Mouse (Mus musculus) layer of hippocampus, adult 2 months (tissue): Measurements from ENCODE around the gene Rab35. TPM values are rescaled to one million over a fixed set of nuclear protein-coding genes. Genes with fewer than 3 reads are reported as not detected.

ENCODE experiments used
- DNase-seq, 2 experiments: peaks; one replicate each; pipeline ENCODE4 v3.0.0; 2022; ENCODE audit warnings: low spot score in 2 of 2
- H3K27ac ChIP-seq: fragments of 200-600 bp; 2 replicates; pipeline ENCODE4 v1.8.1; 2022
- H3K4me3 ChIP-seq: fragments of 200-600 bp; 2 replicates; pipeline ENCODE4 v1.8.1; 2022; ENCODE audit warnings: mild to moderate bottlenecking
- CTCF ChIP-seq: fragments of 200-600 bp; conservative IDR thresholded peaks from 2 replicates; pipeline ENCODE4 v1.8.1; 2022; ENCODE audit warnings: antibody characterized with exemption, mild to moderate bottlenecking, moderate library complexity
- total RNA-seq, 2 experiments: library from RNA; stranded (reverse); gene quantifications; 2 replicates each; pipeline ENCODE4 v1.2.3; 2021

Rab35 gene
- total RNA-seq, 2 experiments from 2014 or later: 85.6 to 98.6 TPM

GRCm38 (mm10) chr5:115652681-115653575 lies 21.2 kb downstream of the Rab35 start:
- peak; percentile 99 for TF ChIP-seq CTCF
- DNase-seq: peak; percentile 100
- Histone ChIP-seq H3K27ac (peak overlapping the region; percentile 89), H3K4me3 (peak overlapping the region; percentile 59)

- Histone ChIP-seq H3K27ac (peak overlapping the region; percentile 88), H3K4me3 (no peak overlapping the region)
- TF ChIP-seq CTCF: no peak
- no peak for DNase-seq
Observed at GRCm38 (mm10) chr5:115653776-115654175, 22.1 kb downstream of the Rab35 start.

- no peak for TF ChIP-seq CTCF
- H3K27ac ChIP-seq: no peak overlapping the region
- H3K4me3 ChIP-seq: no peak overlapping the region
- DNase-seq: no peak
Observed at GRCm38 (mm10) chr5:115656677-115657076, 25.0 kb downstream of the Rab35 start.

- Histone ChIP-seq H3K27ac (no peak overlapping the region), H3K4me3 (no peak overlapping the region)
- no peak for DNase-seq
- TF ChIP-seq CTCF: no peak
Observed at GRCm38 (mm10) chr5:115657234-115657633, 25.5 kb downstream of the Rab35 start.

DNA sequence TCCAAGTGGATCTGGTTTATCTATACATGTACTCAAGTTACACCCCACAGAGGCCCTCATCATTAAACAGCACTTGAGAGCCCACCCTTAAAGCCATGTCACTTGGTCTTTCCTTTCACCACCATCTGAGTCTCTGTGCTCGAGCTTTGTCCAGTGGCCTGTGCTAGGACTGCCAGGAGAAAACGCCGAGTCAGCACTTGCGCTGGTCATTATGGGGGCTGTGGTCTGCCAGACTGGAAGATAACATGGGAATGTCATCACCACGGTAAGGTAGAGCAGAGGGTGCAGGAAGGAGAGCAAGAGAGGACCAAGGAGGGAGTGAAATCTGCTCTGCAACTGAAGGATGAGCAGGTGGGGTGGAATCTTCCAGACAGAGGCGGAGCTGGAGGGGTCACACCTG lies 26.6 kb downstream of the Rab35 start:
- Histone ChIP-seq H3K4me3 (no peak overlapping the region), H3K27ac (no peak overlapping the region)
- no peak for TF ChIP-seq CTCF
- no peak for DNase-seq

GRCm38 (mm10) chr5:115662658-115663057 lies 30.9 kb downstream of the Rab35 start:
- Histone ChIP-seq H3K27ac (no peak overlapping the region), H3K4me3 (no peak overlapping the region)
- no peak for TF ChIP-seq CTCF
- DNase-seq: no peak

GRCm38 (mm10) chr5:115666366-115667065 lies 34.8 kb downstream of the Rab35 start:
- no peak overlapping the region for H3K27ac ChIP-seq
- no peak for DNase-seq
- H3K4me3 ChIP-seq: no peak overlapping the region
- TF ChIP-seq CTCF: no peak

DNA sequence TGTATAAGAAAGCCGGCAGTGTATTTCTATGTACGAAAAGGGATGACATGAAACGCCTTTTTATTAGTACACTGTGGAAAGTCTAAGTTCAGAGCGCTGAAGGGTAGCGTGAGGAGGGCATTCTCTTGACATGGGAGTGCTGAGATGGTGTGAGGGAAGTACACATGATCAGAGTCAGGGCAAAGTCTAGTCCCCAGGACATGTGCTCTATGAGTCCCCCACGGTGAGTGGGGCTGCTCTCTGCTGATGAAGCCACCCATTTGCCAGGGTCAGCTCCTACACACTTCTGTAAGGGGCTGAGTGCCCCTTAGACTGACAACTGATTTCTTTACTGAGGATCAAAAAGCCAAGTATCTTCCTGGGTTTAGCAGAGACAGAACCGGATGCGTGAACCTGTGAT lies 35.5 kb downstream of the Rab35 start:
- no peak overlapping the region for H3K4me3 ChIP-seq
- no peak for TF ChIP-seq CTCF
- H3K27ac ChIP-seq: no peak overlapping the region
- no peak for DNase-seq

- DNase-seq: no peak
- Histone ChIP-seq H3K4me3 (no peak overlapping the region), H3K27ac (no peak overlapping the region)
- TF ChIP-seq CTCF: no peak
Observed at GRCm38 (mm10) chr5:115667894-115668293, 36.2 kb downstream of the Rab35 start.

- Histone ChIP-seq H3K27ac (no peak overlapping the region), H3K4me3 (no peak overlapping the region)
- TF ChIP-seq CTCF: no peak
- no peak for DNase-seq
Observed at GRCm38 (mm10) chr5:115668986-115669385, 37.3 kb downstream of the Rab35 start.

DNA sequence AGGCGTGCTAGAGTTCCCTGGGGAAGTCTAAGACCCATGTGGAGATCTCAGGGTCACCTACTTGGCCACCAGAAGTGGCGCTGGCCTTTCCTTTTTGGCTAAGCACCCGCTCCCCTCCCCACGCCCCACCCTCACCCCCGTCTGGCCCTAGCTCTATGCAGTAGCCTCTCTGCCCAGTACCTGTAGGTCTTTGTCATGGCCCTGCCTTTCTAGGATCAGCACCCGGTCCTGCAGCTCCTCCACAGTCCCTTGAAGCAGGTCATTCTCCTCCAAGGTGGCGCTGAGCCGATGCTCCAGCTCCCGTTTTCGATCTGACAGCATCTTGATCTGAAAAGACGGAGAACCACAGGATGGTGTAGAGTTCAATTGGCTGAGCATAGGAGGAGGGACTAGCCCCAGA lies 38.3 kb downstream of the Rab35 start:
- Histone ChIP-seq H3K27ac (no peak overlapping the region), H3K4me3 (no peak overlapping the region)
- no peak for DNase-seq
- no peak for TF ChIP-seq CTCF

GRCm38 (mm10) chr5:115670406-115670805 lies 38.7 kb downstream of the Rab35 start:
- no peak overlapping the region for H3K4me3 ChIP-seq
- TF ChIP-seq CTCF: no peak
- H3K27ac ChIP-seq: no peak overlapping the region
- no peak for DNase-seq

- no peak for DNase-seq
- TF ChIP-seq CTCF: no peak
- Histone ChIP-seq H3K27ac (no peak overlapping the region), H3K4me3 (no peak overlapping the region)
Observed at GRCm38 (mm10) chr5:115671846-115672245, 40.1 kb downstream of the Rab35 start.
